Mouse (Mus musculus) kidney, adult 2 months (tissue): ENCODE measurements around the gene Ak8. TPM values are rescaled to one million over a fixed set of nuclear protein-coding genes. Genes with fewer than 3 reads are reported as not detected.

ENCODE experiments used
- DNase-seq: peaks from one replicate; pipeline ENCODE4 v3.0.0; 2021
- H3K27ac ChIP-seq: fragments of 200-500 bp; 2 replicates; pipeline ENCODE4 v1.5.1; 2012; ENCODE audit warnings: low read depth, low read length, control low read depth, inconsistent platforms; ENCODE audit not compliant: insufficient read depth
- H3K27me3 ChIP-seq: fragments of 200-500 bp; replicated peaks from 2 replicates; pipeline ENCODE4 v1.6.1; 2012; ENCODE audit warnings: mild to moderate bottlenecking, moderate library complexity, low read length, inconsistent platforms; ENCODE audit not compliant: control insufficient read depth, insufficient read depth
- H3K36me3 ChIP-seq: fragments of 200-500 bp; 2 replicates; pipeline ENCODE4 v1.6.1; 2012; ENCODE audit warnings: mild to moderate bottlenecking, moderate library complexity, low read length, inconsistent platforms; ENCODE audit not compliant: control insufficient read depth, insufficient read depth
- H3K4me1 ChIP-seq: fragments of 200-500 bp; 2 replicates; pipeline ENCODE4 v1.6.1; 2011; ENCODE audit warnings: low read length; ENCODE audit not compliant: control insufficient read depth, insufficient read depth
- H3K4me3 ChIP-seq: fragments of 200-500 bp; 2 replicates; pipeline ENCODE4 v1.5.1; 2011; ENCODE audit warnings: mild to moderate bottlenecking, low read depth, low read length, control low read depth; ENCODE audit not compliant: insufficient read depth
- CTCF ChIP-seq: fragments of 200-500 bp; conservative IDR thresholded peaks from 2 replicates; pipeline ENCODE4 v1.5.1; 2011; ENCODE audit warnings: low read depth, mild to moderate bottlenecking, control low read depth, low read length, moderate library complexity, mixed read lengths; ENCODE audit not compliant: insufficient read depth, insufficient read length
- POLR2A ChIP-seq: fragments of 200-500 bp; IDR thresholded peaks from one replicate; pipeline ENCODE4 v1.6.1; 2011; ENCODE audit warnings: low read depth, low read length, control low read depth
- WGBS: fragments of 180-500 bp; shearing (Covaris S2); methylation state at CpG from one replicate; pipeline ENCODE4 v1.1.7; 2018; 5-methylcytosine and 5-hydroxymethylcytosine counted together
- polyA plus RNA-seq: library from polyadenylated mRNA; depleted of rRNA; stranded (reverse); fragments of >200 nt; gene quantifications from 2 replicates; pipeline ENCODE4 v1.2.3, GENCODE M21; 2012

The Ak8 gene
- polyA plus RNA-seq, 1 experiment, result 0.36 TPM

- DNase-seq, result no peak
Measured at GRCm38 (mm10) chr2:28698566-28698965, 1.4 kb upstream of the Ak8 start.

GRCm38 (mm10) chr2:28701646-28702262 lies 1.8 kb downstream of the Ak8 start:
- Histone ChIP-seq H3K27ac (no peak overlapping the region), H3K4me3 (no peak overlapping the region), H3K36me3 (no peaks in the 10 kb centered on the region), H3K27me3 (no peaks in the 10 kb centered on the region), H3K4me1 (no peaks in the 10 kb centered on the region; the same call in 1 of the 2 replicates)
- no peak for TF ChIP-seq CTCF
- no peak for TF ChIP-seq POLR2A
- DNase-seq, result no peak
- WGBS, result 82% methylated on average over 8 of the region's 8 CpGs

More at GRCm38 (mm10) chr2:28698566-28698965, 1.4 kb upstream of the Ak8 start:
- TF ChIP-seq POLR2A, result no peak
- no peak for TF ChIP-seq CTCF
- Histone ChIP-seq H3K4me1 (no peaks in the 10 kb centered on the region; the same call in 1 of the 2 replicates), H3K27me3 (no peaks in the 10 kb centered on the region), H3K36me3 (no peaks in the 10 kb centered on the region), H3K27ac (no peak overlapping the region), H3K4me3 (no peak overlapping the region)
- WGBS, result 84% methylated on average over 5 of the region's 5 CpGs

- no peaks in the 10 kb centered on the region for H3K36me3 ChIP-seq
- H3K4me3 ChIP-seq, result no peak overlapping the region
- DNase-seq, result no peak
- WGBS, result 50% methylated on average over 8 of the region's 8 CpGs
- TF ChIP-seq POLR2A, result no peak
- TF ChIP-seq CTCF, result no peak
- no peaks in the 10 kb centered on the region for H3K27me3 ChIP-seq
- no peak overlapping the region for H3K27ac ChIP-seq
- no peaks in the 10 kb centered on the region for H3K4me1 ChIP-seq
Measured at GRCm38 (mm10) chr2:28706106-28706636, 6.2 kb downstream of the Ak8 start.

GRCm38 (mm10) chr2:28706787-28707186 lies 6.8 kb downstream of the Ak8 start:
- WGBS, result 35% methylated on average over 6 of the region's 6 CpGs
- TF ChIP-seq CTCF (no peak), POLR2A (no peak)
- Histone ChIP-seq H3K4me1 (no peaks in the 10 kb centered on the region), H3K27me3 (no peaks in the 10 kb centered on the region), H3K27ac (no peak overlapping the region), H3K4me3 (no peak overlapping the region), H3K36me3 (no peaks in the 10 kb centered on the region)
- no peak for DNase-seq

- no peak overlapping the region for H3K27ac ChIP-seq
- WGBS, result 80% methylated on average over 8 of the region's 8 CpGs
- H3K27me3 ChIP-seq, result no peaks in the 10 kb centered on the region
- no peaks in the 10 kb centered on the region for H3K36me3 ChIP-seq
- TF ChIP-seq CTCF, result no peak
- TF ChIP-seq POLR2A, result no peak
- no peak for DNase-seq
- H3K4me1 ChIP-seq, result no peaks in the 10 kb centered on the region
- no peak overlapping the region for H3K4me3 ChIP-seq
Measured at GRCm38 (mm10) chr2:28713036-28713435, 13.1 kb downstream of the Ak8 start.

- no peak overlapping the region for H3K4me3 ChIP-seq
- DNase-seq, result no peak
- TF ChIP-seq POLR2A, result no peak
- no peak for TF ChIP-seq CTCF
- WGBS, result 89% methylated on average over 8 of the region's 8 CpGs
- H3K27me3 ChIP-seq, result no peaks in the 10 kb centered on the region
- H3K4me1 ChIP-seq, result no peaks in the 10 kb centered on the region
- no peak overlapping the region for H3K27ac ChIP-seq
- H3K36me3 ChIP-seq, result no peaks in the 10 kb centered on the region
Measured at GRCm38 (mm10) chr2:28722419-28722818, 22.5 kb downstream of the Ak8 start.

GRCm38 (mm10) chr2:28723912-28724311 lies 23.9 kb downstream of the Ak8 start:
- H3K36me3 ChIP-seq, result no peaks in the 10 kb centered on the region
- 35% methylated on average over 9 of the region's 9 CpGs for WGBS
- H3K27ac ChIP-seq, result no peak overlapping the region
- no peak for TF ChIP-seq CTCF
- TF ChIP-seq POLR2A, result no peak
- H3K4me1 ChIP-seq, result no peaks in the 10 kb centered on the region
- H3K4me3 ChIP-seq, result no peak overlapping the region
- no peak for DNase-seq
- H3K27me3 ChIP-seq, result no peaks in the 10 kb centered on the region
